Mouse (Mus musculus) heart, embryonic 10.5 days (tissue): ENCODE data around the gene Mark2. TPM values are rescaled to one million over a fixed set of nuclear protein-coding genes. Genes with fewer than 3 reads are reported as not detected.

Source experiments
- DNase-seq: peaks from one replicate; pipeline ENCODE4 v3.0.0-alpha.2; 2017; ENCODE audit warnings: low spot score
- H3K27ac ChIP-seq: fragments of 300-500 bp; sonication (generic); 2 replicates; pipeline ENCODE4 v1.5.1; 2016; ENCODE audit warnings: mild to moderate bottlenecking
- H3K27me3 ChIP-seq: fragments of 300-500 bp; sonication (generic); 2 replicates; pipeline ENCODE4 v1.6.1; 2016; ENCODE audit warnings: mild to moderate bottlenecking; ENCODE audit not compliant: poor library complexity, insufficient read depth, severe bottlenecking
- H3K36me3 ChIP-seq: fragments of 300-500 bp; sonication (generic); 2 replicates; pipeline ENCODE4 v1.6.1; 2016; ENCODE audit warnings: mild to moderate bottlenecking, moderate library complexity
- H3K4me1 ChIP-seq: fragments of 300-500 bp; sonication (generic); 2 replicates; pipeline ENCODE4 v1.6.1; 2016; ENCODE audit warnings: mild to moderate bottlenecking
- H3K4me3 ChIP-seq: fragments of 300-500 bp; sonication (generic); 2 replicates; pipeline ENCODE4 v1.5.1; 2016; ENCODE audit warnings: mild to moderate bottlenecking, moderate library complexity
- H3K9me3 ChIP-seq: fragments of 300-500 bp; sonication (generic); 2 replicates; pipeline ENCODE4 v1.6.1; 2016; ENCODE audit warnings: mild to moderate bottlenecking, moderate library complexity
- WGBS: fragments of 180-500 bp; shearing (Covaris S2); methylation state at CpG from one replicate; pipeline ENCODE4 v1.1.7; 2016; 5-methylcytosine and 5-hydroxymethylcytosine counted together
- polyA plus RNA-seq: library from polyadenylated mRNA; unstranded; fragments of >200 nt; fragmentation: Nextera tagmentation; extraction: Ambion mirVana; gene quantifications from 2 replicates; pipeline ENCODE4 v1.2.1, GENCODE M21; 2016

Mark2 gene
- polyA plus RNA-seq, 1 experiment from 2014 or later, result 50.6 TPM

- peak; percentile 83 for DNase-seq
- peaks cover 9% of the 10 kb centered on the region for H3K4me1 ChIP-seq
- no peaks in the 10 kb centered on the region for H3K27me3 ChIP-seq
- H3K36me3 ChIP-seq, result no peaks in the 10 kb centered on the region
- H3K4me3 ChIP-seq, result no peak overlapping the region
- no peaks in the 10 kb centered on the region for H3K9me3 ChIP-seq
- 21% methylated on average over 4 of the region's 4 CpGs for WGBS
- H3K27ac ChIP-seq, result 0 out of 2 replicates have a peak overlapping the region, but pooled peaks have one; percentile 16
These were observed 3.6 kb upstream of the Mark2 start for GRCm38 (mm10) chr19:7345235-7345755.

DNA sequence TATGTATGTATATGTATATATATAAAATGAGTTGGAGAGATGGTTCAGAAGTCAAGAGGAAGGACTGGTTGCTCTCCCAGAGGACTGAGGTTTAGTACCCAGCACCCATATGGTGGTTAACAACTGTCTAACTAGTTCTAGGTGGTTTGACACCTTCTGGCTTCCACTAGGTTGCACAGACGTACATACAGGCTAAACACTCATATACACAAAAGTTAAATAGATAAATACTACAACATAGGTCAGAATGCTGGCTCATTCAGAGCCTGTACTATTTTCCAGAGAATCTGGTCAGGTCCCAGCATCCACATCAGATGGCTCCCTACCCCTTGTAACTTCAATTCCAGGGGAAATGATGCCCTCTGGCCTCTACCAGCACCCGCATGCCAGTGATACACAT, 986 bp upstream of the Mark2 start:
- WGBS, result 84% methylated on average over 2 of the region's 2 CpGs
- H3K27ac ChIP-seq, result 0 out of 2 replicates have a peak overlapping the region, but pooled peaks have one; percentile 94
- H3K36me3 ChIP-seq, result no peaks in the 10 kb centered on the region
- DNase-seq, result no peak
- H3K4me1 ChIP-seq, result peaks cover 35% of the 10 kb centered on the region
- H3K9me3 ChIP-seq, result no peaks in the 10 kb centered on the region
- H3K4me3 ChIP-seq, result no peak overlapping the region
- no peaks in the 10 kb centered on the region for H3K27me3 ChIP-seq

- peak overlapping the region; percentile 94 for H3K27ac ChIP-seq
- H3K9me3 ChIP-seq, result no peaks in the 10 kb centered on the region
- H3K4me3 ChIP-seq, result peak overlapping the region; percentile 90
- WGBS, result under 1% methylated on average over 46 of the region's 46 CpGs
- H3K36me3 ChIP-seq, result no peaks in the 10 kb centered on the region
- no peaks in the 10 kb centered on the region for H3K27me3 ChIP-seq
- peak; percentile 82 for DNase-seq
- peaks cover 49% of the 10 kb centered on the region for H3K4me1 ChIP-seq
These were observed 732 bp downstream of the Mark2 start for GRCm38 (mm10) chr19:7340780-7341475.

DNA sequence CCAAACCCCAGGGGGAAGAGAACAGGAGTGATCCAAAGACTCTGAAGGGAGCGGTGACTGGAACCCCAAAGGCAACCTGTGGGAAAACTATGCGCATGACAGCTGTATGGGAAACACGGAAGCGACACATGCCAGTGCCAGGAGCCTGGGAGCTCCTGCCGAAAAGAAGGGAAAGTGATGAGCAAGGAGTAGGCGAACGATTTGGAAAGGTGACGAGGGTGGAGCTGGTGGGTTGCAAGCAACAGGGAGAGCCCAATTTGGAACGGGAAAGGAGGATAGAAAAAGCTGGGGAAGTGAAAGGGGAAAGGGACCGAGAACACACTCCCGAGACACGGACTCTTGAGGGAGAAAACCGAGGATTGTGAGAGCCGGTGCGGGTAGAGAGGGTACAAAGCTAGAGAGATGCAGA, 1.3 kb downstream of the Mark2 start:
- 2% methylated on average over 15 of the region's 15 CpGs for WGBS
- H3K4me3 ChIP-seq, result peak overlapping the region; percentile 90
- no peaks in the 10 kb centered on the region for H3K9me3 ChIP-seq
- H3K4me1 ChIP-seq, result peaks cover 53% of the 10 kb centered on the region
- 0 out of 2 replicates have a peak, but pooled peaks cover 3% of the 10 kb centered on the region for H3K36me3 ChIP-seq
- H3K27ac ChIP-seq, result peak overlapping the region; percentile 94
- H3K27me3 ChIP-seq, result no peaks in the 10 kb centered on the region
- peak; percentile 77 for DNase-seq

- Histone ChIP-seq H3K4me1 (peaks cover 50% of the 10 kb centered on the region), H3K4me3 (peak overlapping the region; percentile 90), H3K27me3 (no peaks in the 10 kb centered on the region), H3K27ac (peak overlapping the region; percentile 94; the same call in 1 of the 2 replicates), H3K9me3 (no peaks in the 10 kb centered on the region), H3K36me3 (0 out of 2 replicates have a peak, but pooled peaks cover 3% of the 10 kb centered on the region)
- WGBS, result 37% methylated on average over 4 of the region's 4 CpGs
- DNase-seq, result no peak
These were observed 1.8 kb downstream of the Mark2 start for GRCm38 (mm10) chr19:7339867-7340266.

GRCm38 (mm10) chr19:7339026-7339425, 2.6 kb downstream of the Mark2 start:
- peak overlapping the region; percentile 90 for H3K4me3 ChIP-seq
- peaks cover 50% of the 10 kb centered on the region for H3K4me1 ChIP-seq
- 36% methylated on average over 5 of the region's 5 CpGs for WGBS
- no peak for DNase-seq
- H3K36me3 ChIP-seq, result 0 out of 2 replicates have a peak, but pooled peaks cover 3% of the 10 kb centered on the region
- no peaks in the 10 kb centered on the region for H3K27me3 ChIP-seq
- H3K9me3 ChIP-seq, result no peaks in the 10 kb centered on the region
- H3K27ac ChIP-seq, result no peak overlapping the region

- H3K4me1 ChIP-seq, result peaks cover 53% of the 10 kb centered on the region
- no peak overlapping the region for H3K27ac ChIP-seq
- 0 out of 2 replicates have a peak, but pooled peaks cover 3% of the 10 kb centered on the region for H3K36me3 ChIP-seq
- no peaks in the 10 kb centered on the region for H3K9me3 ChIP-seq
- no peak overlapping the region for H3K4me3 ChIP-seq
- no peaks in the 10 kb centered on the region for H3K27me3 ChIP-seq
- WGBS, result 49% methylated on average over 2 of the region's 2 CpGs
- no peak for DNase-seq
These were observed 3.8 kb downstream of the Mark2 start for GRCm38 (mm10) chr19:7337781-7338342.

GRCm38 (mm10) chr19:7335656-7336055, 6.0 kb downstream of the Mark2 start:
- H3K36me3 ChIP-seq, result 0 out of 2 replicates have a peak, but pooled peaks cover 4% of the 10 kb centered on the region
- no peak for DNase-seq
- H3K27ac ChIP-seq, result no peak overlapping the region; the same call in 1 of the 2 replicates
- no peaks in the 10 kb centered on the region for H3K9me3 ChIP-seq
- H3K4me1 ChIP-seq, result peaks cover 49% of the 10 kb centered on the region
- no peak overlapping the region for H3K4me3 ChIP-seq
- WGBS, result 84% methylated on average over 4 of the region's 4 CpGs
- no peaks in the 10 kb centered on the region for H3K27me3 ChIP-seq

DNA sequence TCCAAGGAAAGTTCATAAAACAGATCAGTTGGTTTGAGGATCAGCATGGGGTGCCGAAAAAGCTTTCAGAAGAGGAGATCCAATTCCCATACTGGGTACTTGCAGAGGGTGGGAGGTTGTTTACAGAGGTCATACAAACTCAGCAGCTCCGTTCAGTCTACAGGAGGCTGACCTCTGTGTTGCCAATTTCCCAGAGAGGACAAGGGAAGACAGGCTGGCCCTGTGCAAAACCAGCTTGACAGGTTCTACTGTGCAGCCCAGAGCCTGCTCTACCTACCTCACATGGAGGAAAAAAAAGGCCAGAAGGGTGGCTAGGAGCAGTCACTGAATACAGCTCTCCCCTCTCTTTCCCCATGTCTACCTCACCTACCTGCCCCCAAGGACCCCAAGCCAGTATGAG, 7.6 kb downstream of the Mark2 start:
- Histone ChIP-seq H3K27me3 (no peaks in the 10 kb centered on the region), H3K27ac (no peak overlapping the region), H3K36me3 (peaks cover 14% of the 10 kb centered on the region), H3K9me3 (no peaks in the 10 kb centered on the region), H3K4me3 (no peak overlapping the region), H3K4me1 (peaks cover 34% of the 10 kb centered on the region)
- WGBS, result 85% methylated on average over 2 of the region's 2 CpGs
- no peak for DNase-seq

GRCm38 (mm10) chr19:7321391-7321790, 20.3 kb downstream of the Mark2 start:
- H3K9me3 ChIP-seq, result no peaks in the 10 kb centered on the region
- no peak overlapping the region for H3K27ac ChIP-seq
- DNase-seq, result no peak
- no peaks in the 10 kb centered on the region for H3K27me3 ChIP-seq
- peaks cover 1% of the 10 kb centered on the region for H3K36me3 ChIP-seq
- 0 out of 2 replicates have a peak, but pooled peaks cover 2% of the 10 kb centered on the region for H3K4me1 ChIP-seq
- 86% methylated on average over 3 of the region's 3 CpGs for WGBS
- no peak overlapping the region for H3K4me3 ChIP-seq

DNA sequence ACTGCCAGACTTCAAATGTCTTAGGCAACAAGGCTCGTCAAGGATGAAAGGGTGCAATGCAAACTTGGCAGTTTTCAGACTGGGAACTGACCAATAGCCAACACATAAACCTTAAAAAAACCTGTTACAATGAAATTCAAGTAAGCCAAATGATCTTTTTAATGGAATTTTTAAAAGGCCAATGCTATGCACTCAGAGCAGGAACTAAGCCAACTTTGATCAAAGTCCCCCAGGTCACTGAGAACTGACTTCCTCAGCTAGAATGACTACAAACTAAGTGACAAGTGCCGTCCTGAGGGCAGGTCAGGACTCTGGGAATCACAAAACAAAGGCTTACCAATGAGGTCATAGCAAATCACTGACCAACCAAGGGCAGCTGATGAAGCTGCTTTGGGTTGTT, 21.5 kb downstream of the Mark2 start:
- H3K4me1 ChIP-seq, result 0 out of 2 replicates have a peak, but pooled peaks cover 2% of the 10 kb centered on the region
- 63% methylated on average over 2 of the region's 2 CpGs for WGBS
- H3K9me3 ChIP-seq, result no peaks in the 10 kb centered on the region
- no peak overlapping the region for H3K4me3 ChIP-seq
- DNase-seq, result no peak
- H3K27ac ChIP-seq, result no peak overlapping the region
- no peaks in the 10 kb centered on the region for H3K36me3 ChIP-seq
- no peaks in the 10 kb centered on the region for H3K27me3 ChIP-seq

DNA sequence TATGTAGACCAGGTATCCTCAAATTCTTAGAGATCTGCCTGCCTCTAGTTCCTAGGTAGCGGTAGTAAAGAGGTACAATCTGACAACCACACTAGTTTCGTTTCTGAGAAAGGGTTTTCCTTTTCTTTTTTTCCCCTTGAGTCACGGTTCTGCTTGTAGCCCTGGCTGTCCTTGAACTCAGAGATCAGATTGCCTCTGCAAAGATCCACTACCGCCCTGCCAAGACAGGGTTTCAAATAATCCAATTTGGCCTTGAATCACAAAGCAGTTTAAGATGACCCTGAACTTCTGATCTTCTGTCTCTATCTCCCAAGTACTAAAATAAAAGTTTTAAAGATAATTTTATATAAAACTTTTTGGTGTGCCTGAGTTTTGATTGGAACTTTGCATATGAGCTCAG, 23.9 kb downstream of the Mark2 start:
- 84% methylated on average over 4 of the region's 4 CpGs for WGBS
- H3K36me3 ChIP-seq, result no peaks in the 10 kb centered on the region
- H3K4me1 ChIP-seq, result peaks cover 9% of the 10 kb centered on the region; the same call in 1 of the 2 replicates
- no peak overlapping the region for H3K27ac ChIP-seq
- H3K27me3 ChIP-seq, result no peaks in the 10 kb centered on the region
- H3K4me3 ChIP-seq, result no peak overlapping the region
- no peaks in the 10 kb centered on the region for H3K9me3 ChIP-seq
- no peak for DNase-seq

GRCm38 (mm10) chr19:7316822-7317221, 24.8 kb downstream of the Mark2 start:
- H3K4me3 ChIP-seq, result no peak overlapping the region
- no peak for DNase-seq
- no peaks in the 10 kb centered on the region for H3K9me3 ChIP-seq
- H3K4me1 ChIP-seq, result peaks cover 14% of the 10 kb centered on the region
- WGBS, result 88% methylated on average over 4 of the region's 4 CpGs
- no peak overlapping the region for H3K27ac ChIP-seq
- H3K36me3 ChIP-seq, result no peaks in the 10 kb centered on the region
- H3K27me3 ChIP-seq, result no peaks in the 10 kb centered on the region
